Mouse (Mus musculus): ENCODE results near the gene Cct6b.

- TF ChIP-seq POLR2A (IDR thresholded peaks at IDR 0.05; ENCODE audit: extremely low read depth, insufficient read depth, low read length) (no peak), CTCF (IDR thresholded peaks at IDR 0.05; ENCODE audit: extremely low read depth, insufficient read depth, low read length) (no peak)
These were observed 64.2 kb downstream of the Cct6b start for GRCm38 (mm10) chr11:82699865-82700410.

All from cortical plate, adult 2 months (tissue).